Mouse (Mus musculus): ENCODE data around the gene Stn1. TPM values are rescaled to one million over a fixed set of nuclear protein-coding genes. Genes with fewer than 3 reads are reported as not detected.
"Not testable (repeated sequence)": the region's sequence is repeated elsewhere in the genome, so short reads cannot be mapped to it uniquely, and the experiment has no call there.

The Stn1 gene
- polyA plus RNA-seq (2015; fragmentation: Nextera tagmentation; extraction: Ambion mirVana), result 28.3 and 30.8 TPM in 2 replicates

- Histone ChIP-seq H3K27ac (peak within 1 kb of the TSS; percentile 73), H3K9me3 (no peaks in the 10 kb centered on the region), H3K4me3 (peak within 1 kb of the TSS; percentile 51), H3K36me3 (replicated peaks) (no peaks in the 10 kb centered on the region), H3K4me2 (peak within 1 kb of the TSS; percentile 69), H3K4me1 (peaks cover 12% of the 10 kb centered on the region), H3K9ac (peak within 1 kb of the TSS; percentile 49), H3K27me3 (replicated peaks) (no peaks in the 10 kb centered on the region)
- 3% methylated on average over 10 of the region's 10 CpGs for WGBS
- ATAC-seq (replicated peaks), result peak; percentile 66
Measured at GRCm38 (mm10) chr19:47537300-47537792, at the start of gene Stn1. Gene Stn1, minus strand, starts transcription at chr19:47537507.

GRCm38 (mm10) chr19:47587009-47587408 is 49.7 kb upstream of the Stn1 start:
- ATAC-seq (replicated peaks), result no peak
- Histone ChIP-seq H3K9ac (no peak overlapping the region), H3K36me3 (replicated peaks) (no peaks in the 10 kb centered on the region), H3K4me1 (peaks cover 9% of the 10 kb centered on the region), H3K27ac (no peak overlapping the region), H3K27me3 (replicated peaks) (no peaks in the 10 kb centered on the region), H3K9me3 (no peaks in the 10 kb centered on the region), H3K4me2 (no peak overlapping the region), H3K4me3 (no peak overlapping the region)
- WGBS, result 92% methylated on average over 1 of the region's 1 CpGs

- no peak for ATAC-seq (replicated peaks)
Measured at GRCm38 (mm10) chr19:47585772-47586171, 48.5 kb upstream of the Stn1 start.

GRCm38 (mm10) chr19:47579788-47580631 is 42.7 kb upstream of the Stn1 start:
- H3K9me3 ChIP-seq, result no peaks in the 10 kb centered on the region
- ATAC-seq (replicated peaks), result peak; percentile 81
- H3K27ac ChIP-seq, result peak overlapping the region; percentile 94
- no peaks in the 10 kb centered on the region for H3K27me3 ChIP-seq (replicated peaks)
- H3K9ac ChIP-seq, result peak overlapping the region; percentile 82
- peak overlapping the region; percentile 86 for H3K4me2 ChIP-seq
- peaks cover 28% of the 10 kb centered on the region for H3K4me1 ChIP-seq
- WGBS, result under 1% methylated on average over 91 of the region's 96 CpGs
- H3K4me3 ChIP-seq, result peak overlapping the region; percentile 83
- no peaks in the 10 kb centered on the region for H3K36me3 ChIP-seq (replicated peaks)

More at GRCm38 (mm10) chr19:47585772-47586171, 48.5 kb upstream of the Stn1 start:
- H3K9ac ChIP-seq, result no peak overlapping the region
- H3K9me3 ChIP-seq, result no peaks in the 10 kb centered on the region
- 60% methylated on average over 1 of the region's 1 CpGs for WGBS
- no peak overlapping the region for H3K4me3 ChIP-seq
- no peaks in the 10 kb centered on the region for H3K36me3 ChIP-seq (replicated peaks)
- no peak overlapping the region for H3K4me2 ChIP-seq
- no peak overlapping the region for H3K27ac ChIP-seq
- H3K27me3 ChIP-seq (replicated peaks), result no peaks in the 10 kb centered on the region
- peaks cover 21% of the 10 kb centered on the region for H3K4me1 ChIP-seq

- H3K27ac ChIP-seq, result peak within 1 kb of the TSS; percentile 94
Measured at GRCm38 (mm10) chr19:47579225-47579787, 42.0 kb upstream of the Stn1 start, which contains the start of gene Slk. Gene Slk, plus strand, starts transcription at chr19:47579678.

GRCm38 (mm10) chr19:47578581-47579224 is 41.4 kb upstream of the Stn1 start:
- 20% methylated on average over 13 of the region's 13 CpGs for WGBS
- peak overlapping the region; percentile 83 for H3K4me3 ChIP-seq
- no peaks in the 10 kb centered on the region for H3K9me3 ChIP-seq
- peaks cover 28% of the 10 kb centered on the region for H3K4me1 ChIP-seq
- peak; percentile 8; the same call in 1 of the 2 replicates for ATAC-seq (replicated peaks)
- H3K27me3 ChIP-seq (replicated peaks), result no peaks in the 10 kb centered on the region
- peak overlapping the region; percentile 86 for H3K4me2 ChIP-seq
- H3K27ac ChIP-seq, result peak overlapping the region; percentile 94
- H3K9ac ChIP-seq, result peak overlapping the region; percentile 82
- no peaks in the 10 kb centered on the region for H3K36me3 ChIP-seq (replicated peaks)

More at GRCm38 (mm10) chr19:47579225-47579787, 42.0 kb upstream of the Stn1 start, which contains the start of gene Slk:
- Histone ChIP-seq H3K27me3 (replicated peaks) (no peaks in the 10 kb centered on the region), H3K36me3 (replicated peaks) (no peaks in the 10 kb centered on the region), H3K9ac (peak within 1 kb of the TSS; percentile 82), H3K4me3 (peak within 1 kb of the TSS; percentile 83), H3K4me1 (peaks cover 28% of the 10 kb centered on the region), H3K9me3 (no peaks in the 10 kb centered on the region), H3K4me2 (peak within 1 kb of the TSS; percentile 86)
- ATAC-seq (replicated peaks), result peak; percentile 95
- WGBS, result under 1% methylated on average over 79 of the region's 83 CpGs

- H3K4me2 ChIP-seq, result no peak overlapping the region
- peaks cover 3% of the 10 kb centered on the region; the same call in 1 of the 2 replicates for H3K4me1 ChIP-seq
- no peak overlapping the region for H3K27ac ChIP-seq
- H3K4me3 ChIP-seq, result no peak overlapping the region
- no peak for ATAC-seq (replicated peaks)
- no peak overlapping the region for H3K9ac ChIP-seq
- no peaks in the 10 kb centered on the region for H3K36me3 ChIP-seq (replicated peaks)
- WGBS, result 82% methylated on average over 3 of the region's 3 CpGs
- H3K27me3 ChIP-seq (replicated peaks), result no peaks in the 10 kb centered on the region
- H3K9me3 ChIP-seq, result no peaks in the 10 kb centered on the region
Measured at GRCm38 (mm10) chr19:47573718-47574117, 36.4 kb upstream of the Stn1 start.

GRCm38 (mm10) chr19:47571981-47572380 is 34.7 kb upstream of the Stn1 start:
- not testable (repeated sequence) for H3K27ac ChIP-seq; H3K4me3 ChIP-seq; H3K9ac ChIP-seq; H3K27me3 ChIP-seq (replicated peaks); H3K36me3 ChIP-seq (replicated peaks); ATAC-seq (replicated peaks); H3K4me2 ChIP-seq; H3K9me3 ChIP-seq; H3K4me1 ChIP-seq
- 70% methylated on average over 4 of the region's 4 CpGs for WGBS

GRCm38 (mm10) chr19:47570042-47570441 is 32.7 kb upstream of the Stn1 start:
- no peak overlapping the region for H3K9ac ChIP-seq
- H3K27me3 ChIP-seq (replicated peaks), result peaks cover 6% of the 10 kb centered on the region; the same call in 1 of the 2 replicates
- no peak overlapping the region for H3K4me2 ChIP-seq
- ATAC-seq (replicated peaks), result no peak
- H3K4me1 ChIP-seq, result peaks cover 8% of the 10 kb centered on the region
- 90% methylated on average over 5 of the region's 5 CpGs for WGBS
- H3K36me3 ChIP-seq (replicated peaks), result no peaks in the 10 kb centered on the region
- H3K27ac ChIP-seq, result no peak overlapping the region
- no peak overlapping the region for H3K4me3 ChIP-seq
- no peaks in the 10 kb centered on the region for H3K9me3 ChIP-seq

- 73% methylated on average over 8 of the region's 8 CpGs for WGBS
- Histone ChIP-seq H3K27me3 (replicated peaks) (peaks cover 6% of the 10 kb centered on the region; the same call in 1 of the 2 replicates), H3K36me3 (replicated peaks) (no peaks in the 10 kb centered on the region), H3K4me2 (no peak overlapping the region), H3K9me3 (no peaks in the 10 kb centered on the region), H3K9ac (no peak overlapping the region), H3K4me3 (no peak overlapping the region), H3K27ac (no peak overlapping the region), H3K4me1 (peaks cover 10% of the 10 kb centered on the region)
- no peak for ATAC-seq (replicated peaks)
Measured at GRCm38 (mm10) chr19:47565994-47566393, 28.7 kb upstream of the Stn1 start.

- no peaks in the 10 kb centered on the region for H3K9me3 ChIP-seq
- no peak overlapping the region for H3K4me3 ChIP-seq
- H3K27me3 ChIP-seq (replicated peaks), result peaks cover 6% of the 10 kb centered on the region; the same call in 1 of the 2 replicates
- H3K27ac ChIP-seq, result no peak overlapping the region
- no peak for ATAC-seq (replicated peaks)
- WGBS, result 19% methylated on average over 17 of the region's 17 CpGs
- no peak overlapping the region for H3K9ac ChIP-seq
- H3K4me1 ChIP-seq, result peaks cover 10% of the 10 kb centered on the region
- H3K4me2 ChIP-seq, result peak overlapping the region; percentile 25; the same call in 1 of the 2 replicates
- no peaks in the 10 kb centered on the region for H3K36me3 ChIP-seq (replicated peaks)
Measured at GRCm38 (mm10) chr19:47565031-47565654, 27.8 kb upstream of the Stn1 start.
